Mouse (Mus musculus) E14TG2a.4 (cell line): ENCODE measurements at regions not wholly inside any gene's neighbourhood (a gene's known extent, or its start where the extent isn't known, plus 50 kb on each side); places are given as distances from the start of the nearest gene placed in this dataset.

Source experiments
- CTCF ChIP-seq: conservative IDR thresholded peaks from 2 replicates; pipeline ENCODE4 v1.5.1; 2014; ENCODE audit warnings: low read length
- NANOG ChIP-seq: IDR thresholded peaks from 2 replicates; pipeline ENCODE4 v1.6.1; 2014; ENCODE audit warnings: borderline replicate concordance, low read length, mixed read lengths

- TF ChIP-seq CTCF, result no peak
- TF ChIP-seq NANOG, result no peak
Observed at GRCm38 (mm10) chr19:59408094-59408493, 50.1 kb upstream of the Emx2 start.
